In genomic region chr2:13396124-13396540, GRCm38 (mm10) we compare ENCODE assay signal across 11 mouse cellular contexts.
DNase-seq lines count a peak whose midpoint lies in the region; ATAC-seq and TF ChIP-seq lines count a peak whose summit lies in the region.
"Had no signal": no experiment of that assay in that cellular context is flagged by ENCODE, and none has a peak within 500 bp of the region (broad histone marks: within the 10 kb centered on the region; RNA-seq: fewer than 3 reads in every experiment).

No protein-coding gene starts in this region.

- H3K27me3 ChIP-seq in liver, postnatal 0 days (ENCODE audit: insufficient read depth, low read length), result no peaks in the 10 kb centered on the region
- no peaks in the 10 kb centered on the region for H3K27me3 ChIP-seq in liver, embryonic 11.5 days (replicated peaks; ENCODE audit: control insufficient read depth, insufficient read depth, low read length)
- no peaks in the 10 kb centered on the region for H3K27me3 ChIP-seq in embryonic facial prominence, embryonic 14.5 days (replicated peaks; ENCODE audit: control insufficient read depth, insufficient read depth, low read length)
- H3K27me3 ChIP-seq: embryonic facial prominence, embryonic 13.5 days had no signal

- WGBS in liver, postnatal 0 days (ENCODE audit: insufficient replicate concordance), result 43% methylated on average over 3 of the region's 3 CpGs
- 62% methylated on average over 3 of the region's 3 CpGs for WGBS in liver, embryonic 11.5 days
- 51% methylated on average over 3 of the region's 3 CpGs for WGBS in embryonic facial prominence, embryonic 14.5 days

- H3K36me3 ChIP-seq in liver, postnatal 0 days (replicated peaks; ENCODE audit: insufficient read depth, low read length), result no peaks in the 10 kb centered on the region
- H3K36me3 ChIP-seq in liver, embryonic 11.5 days (ENCODE audit: control insufficient read depth, insufficient read depth, low read length), result no peaks in the 10 kb centered on the region
- H3K36me3 ChIP-seq in embryonic facial prominence, embryonic 14.5 days (ENCODE audit: control insufficient read depth, insufficient read depth, low read length), result no peaks in the 10 kb centered on the region
- H3K36me3 ChIP-seq: embryonic facial prominence, embryonic 13.5 days had no signal

- no peaks in the 10 kb centered on the region for H3K4me1 ChIP-seq in liver, postnatal 0 days (ENCODE audit: insufficient read depth)
- peaks cover 12% of the 10 kb centered on the region for H3K4me1 ChIP-seq in liver, embryonic 11.5 days (replicated peaks; ENCODE audit: control insufficient read depth, insufficient read depth, low read length)
- 0 out of 2 replicates have a peak, but pooled peaks cover 4% of the 10 kb centered on the region for H3K4me1 ChIP-seq in embryonic facial prominence, embryonic 14.5 days (ENCODE audit: control insufficient read depth, insufficient read depth, low read length)
- H3K4me1 ChIP-seq: embryonic facial prominence, embryonic 13.5 days had no signal

- H3K9me3 ChIP-seq in liver, postnatal 0 days (ENCODE audit: low read length), result no peaks in the 10 kb centered on the region
- no peaks in the 10 kb centered on the region for H3K9me3 ChIP-seq in liver, embryonic 11.5 days (ENCODE audit: control insufficient read depth, low read length)
- H3K9me3 ChIP-seq in embryonic facial prominence, embryonic 14.5 days (ENCODE audit: control insufficient read depth, low read length), result no peaks in the 10 kb centered on the region
- H3K9me3 ChIP-seq: embryonic facial prominence, embryonic 13.5 days had no signal

- H3K9ac ChIP-seq in liver, postnatal 0 days (replicated peaks), result no peak overlapping the region
- no peak overlapping the region for H3K9ac ChIP-seq in liver, embryonic 11.5 days (ENCODE audit: low read depth, low read length)
- no peak overlapping the region for H3K9ac ChIP-seq in embryonic facial prominence, embryonic 14.5 days (ENCODE audit: low read depth, low read length)
- H3K9ac ChIP-seq: embryonic facial prominence, embryonic 13.5 days had no signal

- TF ChIP-seq EP300 in liver, postnatal 0 days (IDR thresholded peaks at IDR 0.05; ENCODE audit: low read depth), result no peak; the same call in 1 of the 2 replicates

- DNase-seq in embryo, embryonic 10.5 days (ENCODE audit: low spot score), result peak; percentile 64
- DNase-seq in embryo, embryonic 10 days (ENCODE audit: low spot score), result no peak
- no peak for DNase-seq in liver, postnatal 0 days
- no peak for DNase-seq in liver, embryonic 11.5 days (ENCODE audit: low spot score)
- peak; percentile 71 for DNase-seq in embryonic facial prominence, embryonic 14.5 days (ENCODE audit: low spot score)
- DNase-seq in mesoderm, embryonic 11.5 days (ENCODE audit: low read depth, low spot score), result peak; percentile 56
- DNase-seq in urinary bladder, postnatal 25 days (ENCODE audit: low spot score), result no peak
- no peak for DNase-seq in spleen, postnatal 36 days (ENCODE audit: low spot score in 2 of 2)
- DNase-seq: kidney, adult 2 months had no signal

- no peak for TF ChIP-seq CTCF in liver, postnatal 0 days (IDR thresholded peaks at IDR 0.05; ENCODE audit: low read depth)

- H3K4me3 ChIP-seq in liver, postnatal 0 days (ENCODE audit: low read depth, low read length), result no peak overlapping the region
- no peak overlapping the region for H3K4me3 ChIP-seq in liver, embryonic 11.5 days (ENCODE audit: low read depth, low read length)
- no peak overlapping the region for H3K4me3 ChIP-seq in embryonic facial prominence, embryonic 14.5 days (ENCODE audit: low read depth, low read length)
- H3K4me3 ChIP-seq: embryonic facial prominence, embryonic 13.5 days had no signal

- ATAC-seq in liver, postnatal 0 days, result peak; percentile 61; the same call in 1 of the 2 replicates
- no peak for ATAC-seq in liver, embryonic 11.5 days (replicated peaks; ENCODE audit: low FRiP score)
- 0 out of 2 replicates have a peak, but pooled peaks have one; percentile 19 for ATAC-seq in embryonic facial prominence, embryonic 14.5 days (ENCODE audit: low read depth)

- H3K4me2 ChIP-seq in liver, postnatal 0 days (ENCODE audit: low read depth, low read length), result no peak overlapping the region
- no peak overlapping the region for H3K4me2 ChIP-seq in liver, embryonic 11.5 days
- no peak overlapping the region for H3K4me2 ChIP-seq in embryonic facial prominence, embryonic 14.5 days (ENCODE audit: low read depth, low read length)
- H3K4me2 ChIP-seq: embryonic facial prominence, embryonic 13.5 days had no signal

- H3K27ac ChIP-seq in liver, postnatal 0 days (ENCODE audit: low read depth), result 0 out of 2 replicates have a peak overlapping the region, but pooled peaks have one; percentile 49
- no peak overlapping the region for H3K27ac ChIP-seq in liver, embryonic 11.5 days (ENCODE audit: low read depth, low read length)
- H3K27ac ChIP-seq in embryonic facial prominence, embryonic 14.5 days (replicated peaks; ENCODE audit: low read depth, low read length), result peak overlapping the region; percentile 2; the same call in 1 of the 2 replicates
- H3K27ac ChIP-seq: embryonic facial prominence, embryonic 13.5 days; macrophage had no signal

Comparison
In these comparisons a context has a peak if more than half of its experiments do, and no peak if none do; other contexts are left out.
1. DNase-seq: peak in embryo, embryonic 10.5 days (single experiment), embryonic facial prominence, embryonic 14.5 days (single experiment) and mesoderm, embryonic 11.5 days (single experiment); none in embryo, embryonic 10 days (single experiment), liver, postnatal 0 days (single experiment), liver, embryonic 11.5 days (single experiment), urinary bladder, postnatal 25 days (single experiment) and spleen, postnatal 36 days (0 of 2).